Mouse (Mus musculus) limb, embryonic 14.5 days (tissue): ENCODE data around the gene Dazap2. TPM values are rescaled to one million over a fixed set of nuclear protein-coding genes. Genes with fewer than 3 reads are reported as not detected.
A peak's percentile ranks its signal among the peaks of the same experiment; 100 is the strongest.

ENCODE experiments used
- ATAC-seq: fragments of 200-750 bp; cut with Nextera tagmentation; 2 replicates; pipeline ENCODE4 v1.8.0; 2017; ENCODE audit warnings: low read depth, moderate number of reproducible peaks, moderate TSS enrichment; ENCODE audit not compliant: low FRiP score
- DNase-seq: peaks from one replicate; pipeline ENCODE4 v3.0.0-alpha.2; 2015; ENCODE audit warnings: low spot score
- H3K27ac ChIP-seq: fragments of 300-500 bp; sonication (generic); replicated peaks from 2 replicates; pipeline ENCODE4 v1.5.1; 2014; ENCODE audit warnings: low read depth, mild to moderate bottlenecking, low read length, moderate library complexity, mixed read lengths
- H3K27me3 ChIP-seq: fragments of 300-500 bp; sonication (generic); 2 replicates; pipeline ENCODE4 v1.6.1; 2014; ENCODE audit warnings: low read length, mixed read lengths; ENCODE audit not compliant: control insufficient read depth, insufficient read depth
- H3K36me3 ChIP-seq: fragments of 300-500 bp; sonication (generic); 2 replicates; pipeline ENCODE4 v1.6.1; 2014; ENCODE audit warnings: mild to moderate bottlenecking, low read length, moderate library complexity, mixed read lengths; ENCODE audit not compliant: control insufficient read depth, insufficient read depth
- H3K4me1 ChIP-seq: fragments of 300-500 bp; sonication (generic); 2 replicates; pipeline ENCODE4 v1.6.1; 2014; ENCODE audit warnings: antibody characterized with exemption, low read length, mixed read lengths; ENCODE audit not compliant: control insufficient read depth, insufficient read depth
- H3K4me2 ChIP-seq: fragments of 300-500 bp; sonication (generic); replicated peaks from 2 replicates; pipeline ENCODE4 v1.6.1; 2014; ENCODE audit warnings: low read depth, mild to moderate bottlenecking, low read length, moderate library complexity; ENCODE audit not compliant: severe bottlenecking
- H3K4me3 ChIP-seq: fragments of 300-500 bp; sonication (generic); replicated peaks from 2 replicates; pipeline ENCODE4 v1.5.1; 2014; ENCODE audit warnings: low read length
- H3K9ac ChIP-seq: fragments of 300-500 bp; sonication (generic); 2 replicates; pipeline ENCODE4 v1.6.1; 2014; ENCODE audit warnings: mild to moderate bottlenecking, low read depth, low read length, moderate library complexity; ENCODE audit not compliant: severe bottlenecking
- H3K9me3 ChIP-seq: fragments of 300-500 bp; sonication (generic); 2 replicates; pipeline ENCODE4 v1.6.1; 2016; ENCODE audit warnings: low read length; ENCODE audit not compliant: control insufficient read depth
- POLR2A ChIP-seq: fragments of 200-500 bp; IDR thresholded peaks from 2 replicates; pipeline ENCODE4 v1.8.0; 2012; ENCODE audit warnings: inconsistent platforms, mild to moderate bottlenecking, moderate library complexity, borderline replicate concordance; ENCODE audit not compliant: insufficient read depth, insufficient read length; ENCODE audit errors: extremely low read depth
- WGBS: fragments of 180-500 bp; shearing (Covaris S2); extraction: QIAGEN DNeasy Blood & Tissue Kit; methylation state at CpG from one replicate; pipeline ENCODE4 v1.1.7; 2014; 5-methylcytosine and 5-hydroxymethylcytosine counted together
- polyA plus RNA-seq, 2 experiments: library from polyadenylated mRNA; depleted of rRNA in 1 of 2; stranded (reverse) in 1 of 2; unstranded in 1 of 2; fragments of >200 nt; fragmentation: Nextera tagmentation in 1 of 2; extraction: Ambion mirVana in 1 of 2; gene quantifications; 2 replicates each; pipeline versions ENCODE4 v1.2.1 to v1.2.3; 2012 to 2014

The Dazap2 gene
- polyA plus RNA-seq, 2 experiments: 139 to 185 TPM

- Histone ChIP-seq H3K27me3 (no peaks in the 10 kb centered on the region), H3K9me3 (no peaks in the 10 kb centered on the region), H3K4me3 (no peak overlapping the region), H3K27ac (no peak overlapping the region), H3K36me3 (peaks cover 12% of the 10 kb centered on the region), H3K4me2 (no peak overlapping the region), H3K4me1 (no peaks in the 10 kb centered on the region), H3K9ac (no peak overlapping the region)
- no peak for TF ChIP-seq POLR2A
- ATAC-seq: no peak
- no peak for DNase-seq
- 67% methylated on average over 4 of the region's 4 CpGs for WGBS
Observed at GRCm38 (mm10) chr15:100587166-100587565, 28.0 kb upstream of the Dazap2 start.

- Histone ChIP-seq H3K9me3 (no peaks in the 10 kb centered on the region), H3K4me3 (no peak overlapping the region), H3K4me1 (no peaks in the 10 kb centered on the region), H3K27ac (no peak overlapping the region), H3K9ac (no peak overlapping the region), H3K4me2 (no peak overlapping the region), H3K27me3 (no peaks in the 10 kb centered on the region), H3K36me3 (peaks cover 12% of the 10 kb centered on the region)
- 90% methylated on average over 6 of the region's 6 CpGs for WGBS
- TF ChIP-seq POLR2A: no peak
- no peak for DNase-seq
- ATAC-seq: no peak
Observed at GRCm38 (mm10) chr15:100588297-100588696, 26.9 kb upstream of the Dazap2 start.

DNA sequence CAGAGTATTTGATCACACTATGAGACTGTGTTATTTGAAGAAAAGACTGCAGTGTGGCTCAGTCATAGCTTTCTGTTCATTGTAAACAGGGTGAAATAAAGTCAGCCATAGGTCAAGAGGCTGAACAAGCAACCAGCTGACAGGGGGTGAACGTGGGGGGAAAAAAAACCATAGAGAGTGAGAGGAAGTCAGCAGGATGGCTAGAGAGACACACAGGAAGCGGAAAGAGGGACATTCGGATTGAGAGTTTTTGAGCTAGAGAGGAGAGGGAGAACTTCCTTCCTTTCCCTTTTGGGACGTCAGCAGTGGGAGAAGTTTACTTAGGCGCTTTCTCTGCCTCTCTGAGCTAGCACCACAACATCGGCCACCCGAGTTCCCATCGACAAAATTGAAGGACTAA is 24.7 kb upstream of the Dazap2 start:
- Histone ChIP-seq H3K4me3 (no peak overlapping the region), H3K4me1 (no peaks in the 10 kb centered on the region), H3K27me3 (no peaks in the 10 kb centered on the region), H3K27ac (no peak overlapping the region), H3K4me2 (no peak overlapping the region), H3K9ac (no peak overlapping the region), H3K9me3 (no peaks in the 10 kb centered on the region), H3K36me3 (peaks cover 10% of the 10 kb centered on the region)
- WGBS: 73% methylated on average over 8 of the region's 8 CpGs
- DNase-seq (no peak), ATAC-seq (no peak)
- no peak for TF ChIP-seq POLR2A

DNA sequence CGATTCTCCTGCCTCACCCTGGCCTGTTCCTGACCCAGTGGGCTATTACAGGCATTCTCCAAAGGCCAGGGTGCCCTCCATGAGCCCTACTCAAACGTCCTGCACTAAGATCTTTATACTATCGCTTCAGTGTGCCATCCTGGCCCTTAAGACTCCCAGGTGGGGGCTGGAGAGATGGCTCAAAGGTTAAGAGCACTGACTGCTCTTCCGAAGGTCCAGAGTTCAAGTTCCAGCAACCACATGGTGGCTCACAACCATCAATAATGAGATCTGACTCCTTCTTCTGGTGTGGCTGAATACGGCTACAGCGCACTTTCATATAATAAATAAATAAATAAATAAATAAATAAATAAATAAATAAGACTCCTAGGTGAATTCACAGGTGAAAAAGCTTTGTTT is 22.3 kb upstream of the Dazap2 start:
- no peak overlapping the region for H3K4me2 ChIP-seq
- no peaks in the 10 kb centered on the region for H3K4me1 ChIP-seq
- no peaks in the 10 kb centered on the region for H3K9me3 ChIP-seq
- H3K27me3 ChIP-seq: no peaks in the 10 kb centered on the region
- H3K36me3 ChIP-seq: 0 out of 2 replicates have a peak, but pooled peaks cover 3% of the 10 kb centered on the region
- no peak for TF ChIP-seq POLR2A
- ATAC-seq (no peak), DNase-seq (no peak)
- H3K9ac ChIP-seq: no peak overlapping the region
- WGBS: 85% methylated on average over 6 of the region's 6 CpGs
- H3K4me3 ChIP-seq: no peak overlapping the region
- no peak overlapping the region for H3K27ac ChIP-seq

DNA sequence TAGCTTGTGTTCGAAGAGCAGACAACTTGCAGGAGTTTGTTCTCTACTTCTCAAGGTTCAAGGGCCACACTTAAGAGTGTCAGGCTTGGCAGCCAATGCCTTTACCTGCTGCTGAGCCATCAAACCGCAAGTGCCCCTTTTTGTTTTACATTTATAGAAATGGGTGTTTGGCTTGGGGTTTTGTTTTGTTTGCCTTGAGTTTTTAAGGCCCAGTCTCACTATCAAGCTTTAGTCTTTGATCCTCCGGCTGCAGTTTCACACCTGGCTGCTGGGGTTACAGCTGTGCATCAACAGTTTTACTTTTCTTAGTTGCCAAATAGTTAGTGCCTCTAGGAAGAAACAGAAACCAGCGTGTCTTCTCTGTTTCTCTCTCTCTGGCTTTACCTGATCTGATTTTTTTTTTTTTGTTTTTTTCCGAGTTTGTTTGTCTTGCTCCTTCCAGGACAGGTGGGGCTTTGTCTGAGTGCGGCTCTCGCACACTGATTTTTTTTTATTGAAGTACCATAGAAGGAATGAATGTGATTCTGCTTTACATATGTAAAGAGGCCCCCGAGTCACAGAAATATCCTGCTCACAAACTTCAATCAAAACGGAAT is 16.8 kb upstream of the Dazap2 start:
- WGBS: 19% methylated on average over 9 of the region's 9 CpGs
- no peak for DNase-seq
- H3K27ac ChIP-seq: no peak overlapping the region
- no peak for TF ChIP-seq POLR2A
- H3K27me3 ChIP-seq: peaks cover 29% of the 10 kb centered on the region; the same call in 1 of the 2 replicates
- H3K4me1 ChIP-seq: peaks cover 8% of the 10 kb centered on the region; the same call in 1 of the 2 replicates
- peak overlapping the region; percentile 75 for H3K4me3 ChIP-seq
- no peak for ATAC-seq
- no peak overlapping the region; the same call in 1 of the 2 replicates for H3K9ac ChIP-seq
- no peaks in the 10 kb centered on the region for H3K36me3 ChIP-seq
- no peaks in the 10 kb centered on the region for H3K9me3 ChIP-seq
- H3K4me2 ChIP-seq: peak overlapping the region; percentile 97
